Mouse (Mus musculus) thymus, adult 2 months (tissue): ENCODE measurements at regions not wholly inside any gene's neighbourhood (a gene's known extent, or its start where the extent isn't known, plus 50 kb on each side); places are given as distances from the start of the nearest gene placed in this dataset.

Experiments
- DNase-seq: peaks from one replicate; pipeline ENCODE4 v3.0.0; 2021
- H3K27ac ChIP-seq: fragments of 200-500 bp; 2 replicates; pipeline ENCODE4 v1.5.1; 2012; ENCODE audit warnings: low read length, control low read depth; ENCODE audit not compliant: control insufficient read depth, insufficient read depth
- H3K27me3 ChIP-seq: fragments of 200-500 bp; 2 replicates; pipeline ENCODE4 v1.6.1; 2012; ENCODE audit warnings: mild to moderate bottlenecking, low read length, moderate library complexity, mixed read lengths; ENCODE audit not compliant: control insufficient read depth, insufficient read depth
- H3K36me3 ChIP-seq: fragments of 200-500 bp; 2 replicates; pipeline ENCODE4 v1.6.1; 2012; ENCODE audit warnings: mild to moderate bottlenecking, low read length, moderate library complexity; ENCODE audit not compliant: control insufficient read depth, insufficient read depth
- H3K4me1 ChIP-seq: fragments of 200-500 bp; replicated peaks from 2 replicates; pipeline ENCODE4 v1.6.1; 2012; ENCODE audit warnings: low read length; ENCODE audit not compliant: control insufficient read depth, insufficient read depth
- H3K4me3 ChIP-seq: fragments of 200-500 bp; 2 replicates; pipeline ENCODE4 v1.5.1; 2012; ENCODE audit warnings: mild to moderate bottlenecking, low read length, control low read depth, moderate library complexity; ENCODE audit not compliant: control insufficient read depth, insufficient read depth
- CTCF ChIP-seq: fragments of 200-500 bp; IDR thresholded peaks from 2 replicates; pipeline ENCODE4 v1.5.1; 2012; ENCODE audit warnings: mild to moderate bottlenecking, control low read depth, low read length, moderate library complexity, borderline replicate concordance; ENCODE audit not compliant: control insufficient read depth, poor library complexity, insufficient read depth; ENCODE audit errors: extremely low read depth
- POLR2A ChIP-seq: fragments of 200-500 bp; IDR thresholded peaks from 2 replicates; pipeline ENCODE4 v1.6.1; 2012; ENCODE audit warnings: mild to moderate bottlenecking, low read length, control low read depth, moderate library complexity; ENCODE audit not compliant: control insufficient read depth, poor library complexity, insufficient read depth; ENCODE audit errors: extremely low read depth
- WGBS: fragments of 180-500 bp; shearing (Covaris S2); methylation state at CpG from one replicate; pipeline ENCODE4 v1.1.7; 2018; 5-methylcytosine and 5-hydroxymethylcytosine counted together

- H3K27me3 ChIP-seq, result no peaks in the 10 kb centered on the region
- no peak overlapping the region for H3K4me3 ChIP-seq
- TF ChIP-seq POLR2A, result no peak
- TF ChIP-seq CTCF, result no peak
- H3K4me1 ChIP-seq, result peaks cover 17% of the 10 kb centered on the region
- DNase-seq, result peak; percentile 26
- peak overlapping the region; percentile 61; the same call in 1 of the 2 replicates for H3K27ac ChIP-seq
- 44% methylated on average over 12 of the region's 12 CpGs for WGBS
- H3K36me3 ChIP-seq, result no peaks in the 10 kb centered on the region
These were observed 53.9 kb upstream of the Cpsf6 start for GRCm38 (mm10) chr10:117433547-117434292.

GRCm38 (mm10) chr10:117432871-117433546, 53.2 kb upstream of the Cpsf6 start:
- no peak for TF ChIP-seq POLR2A
- no peak for TF ChIP-seq CTCF
- Histone ChIP-seq H3K4me3 (no peak overlapping the region), H3K27ac (no peak overlapping the region), H3K36me3 (no peaks in the 10 kb centered on the region), H3K4me1 (peaks cover 17% of the 10 kb centered on the region), H3K27me3 (no peaks in the 10 kb centered on the region)
- 63% methylated on average over 7 of the region's 7 CpGs for WGBS
- peak; percentile 23 for DNase-seq

DNA sequence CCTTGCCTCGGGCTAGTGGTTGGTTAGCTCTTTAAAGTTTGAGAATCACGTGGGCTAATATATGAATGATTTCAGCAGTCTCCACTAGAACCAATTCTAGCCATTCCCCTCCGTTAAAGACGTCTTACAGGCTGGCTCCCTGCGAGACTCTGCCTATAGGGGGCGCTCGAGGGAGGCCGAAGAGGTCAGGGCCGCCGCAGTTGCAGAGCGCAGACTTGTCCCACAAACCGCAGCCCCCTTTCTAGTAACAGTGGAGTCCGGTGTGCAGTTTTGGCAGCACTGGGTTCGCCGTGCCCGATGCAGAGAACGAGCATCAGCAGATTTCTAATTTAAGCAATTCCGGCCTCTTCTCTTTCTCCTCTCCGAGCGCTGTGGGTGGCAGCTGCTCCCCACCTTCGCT, 52.6 kb upstream of the Cpsf6 start:
- H3K27ac ChIP-seq, result no peak overlapping the region
- 13% methylated on average over 21 of the region's 21 CpGs for WGBS
- peak; percentile 80 for DNase-seq
- H3K4me1 ChIP-seq, result peaks cover 17% of the 10 kb centered on the region
- no peak for TF ChIP-seq POLR2A
- peak; percentile 87 for TF ChIP-seq CTCF
- no peaks in the 10 kb centered on the region for H3K27me3 ChIP-seq
- H3K36me3 ChIP-seq, result no peaks in the 10 kb centered on the region
- H3K4me3 ChIP-seq, result peak overlapping the region; percentile 49

GRCm38 (mm10) chr10:117431850-117432249, 52.0 kb upstream of the Cpsf6 start:
- Histone ChIP-seq H3K36me3 (no peaks in the 10 kb centered on the region), H3K27ac (no peak overlapping the region), H3K27me3 (no peaks in the 10 kb centered on the region), H3K4me1 (peaks cover 17% of the 10 kb centered on the region), H3K4me3 (no peak overlapping the region)
- TF ChIP-seq POLR2A, result no peak
- no peak for DNase-seq
- WGBS, result 89% methylated on average over 12 of the region's 12 CpGs

GRCm38 (mm10) chr10:117431086-117431619, 51.3 kb upstream of the Cpsf6 start:
- WGBS, result 91% methylated on average over 3 of the region's 3 CpGs
- Histone ChIP-seq H3K4me1 (peaks cover 17% of the 10 kb centered on the region), H3K4me3 (no peak overlapping the region), H3K27ac (no peak overlapping the region), H3K36me3 (no peaks in the 10 kb centered on the region), H3K27me3 (no peaks in the 10 kb centered on the region)
- no peak for DNase-seq
- TF ChIP-seq POLR2A (no peak), CTCF (no peak)

DNA sequence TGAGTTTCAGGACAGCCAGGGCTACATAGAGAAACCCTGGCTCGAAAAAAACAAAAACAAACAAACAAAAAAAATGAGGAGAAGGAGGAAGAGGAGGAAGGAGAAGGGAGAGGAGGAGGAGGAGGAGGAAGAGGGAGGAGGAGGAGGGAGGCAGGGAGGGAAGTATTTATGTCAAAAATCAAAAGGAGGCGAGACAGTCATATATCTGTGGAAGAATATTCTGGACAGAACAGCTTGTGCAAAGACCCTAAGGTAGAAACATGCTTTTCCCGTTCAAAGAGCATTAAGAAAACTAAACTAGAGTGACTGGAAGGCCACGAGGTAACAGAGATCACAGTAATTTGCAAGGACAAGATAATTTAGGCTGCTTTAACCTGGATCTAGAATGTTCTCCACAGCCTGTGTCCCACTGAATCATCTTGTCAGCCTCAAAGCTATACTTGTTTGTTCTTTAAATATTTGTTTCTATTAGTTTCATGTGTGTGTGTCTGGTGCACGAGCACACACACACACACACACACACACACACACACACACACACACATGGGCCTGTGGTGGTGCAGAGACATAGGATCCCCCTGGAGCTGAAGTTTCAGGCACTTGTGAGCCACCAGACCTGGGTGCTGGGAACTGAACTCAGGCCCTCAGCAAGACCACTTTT, 50.5 kb upstream of the Cpsf6 start:
- no peaks in the 10 kb centered on the region for H3K36me3 ChIP-seq
- H3K27me3 ChIP-seq, result no peaks in the 10 kb centered on the region
- H3K4me1 ChIP-seq, result peaks cover 14% of the 10 kb centered on the region
- no peak for TF ChIP-seq CTCF
- no peak for TF ChIP-seq POLR2A
- H3K4me3 ChIP-seq, result no peak overlapping the region
- 94% methylated on average over 5 of the region's 5 CpGs for WGBS
- DNase-seq, result no peak
- no peak overlapping the region for H3K27ac ChIP-seq
